Mouse (Mus musculus): ENCODE data around the gene Rin1.

Rin1 gene

GRCm38 (mm10) chr19:5094243-5094632, 44.0 kb downstream of the Rin1 start:
- peak; percentile 83 for DNase-seq (ENCODE audit: low read depth, low spot score)

- DNase-seq (ENCODE audit: low read depth, low spot score) = no peak
Observed at GRCm38 (mm10) chr19:5094746-5095417, 44.6 kb downstream of the Rin1 start.

- no peak for DNase-seq (ENCODE audit: low read depth, low spot score)
Observed at GRCm38 (mm10) chr19:5095887-5096474, 45.7 kb downstream of the Rin1 start.

GRCm38 (mm10) chr19:5097521-5098362, 47.5 kb downstream of the Rin1 start:
- no peak for DNase-seq (ENCODE audit: low read depth, low spot score)

- DNase-seq (ENCODE audit: low read depth, low spot score) = peak; percentile 53
Observed at GRCm38 (mm10) chr19:5098363-5099143, 48.3 kb downstream of the Rin1 start, which contains the start of gene Cnih2. Gene Cnih2 (minus strand): TSS chr19:5098521.

GRCm38 (mm10) chr19:5106074-5106473, 55.8 kb downstream of the Rin1 start:
- no peak for DNase-seq (ENCODE audit: low read depth, low spot score)
